Mouse (Mus musculus) frontal cortex, adult (tissue): ENCODE data around the gene Stk38.
"Not testable (repeated sequence)": the region's sequence is repeated elsewhere in the genome, so short reads cannot be mapped to it uniquely, and the experiment has no call there.

Experiments
- ATAC-seq: cut with Nextera tagmentation; 2 replicates; pipeline ENCODE4 v1.9.2; 2017; ENCODE audit warnings: mild to moderate bottlenecking, moderate library complexity, mixed read lengths; ENCODE audit not compliant: low TSS enrichment

Gene Stk38

GRCm38 (mm10) chr17:29009181-29009580 is 1.4 kb upstream of the Stk38 start:
- no peak for ATAC-seq

- no peak for ATAC-seq
Observed at GRCm38 (mm10) chr17:29008326-29008650, 493 bp upstream of the Stk38 start.

GRCm38 (mm10) chr17:29007243-29007640 is 553 bp downstream of the Stk38 start:
- ATAC-seq = peak; percentile 14; the same call in 1 of the 2 replicates

GRCm38 (mm10) chr17:29006812-29007211 is 983 bp downstream of the Stk38 start:
- no peak for ATAC-seq

- ATAC-seq = no peak
Observed at GRCm38 (mm10) chr17:29005002-29005401, 2.8 kb downstream of the Stk38 start.

GRCm38 (mm10) chr17:29003740-29004139 is 4.1 kb downstream of the Stk38 start:
- ATAC-seq = no peak

DNA sequence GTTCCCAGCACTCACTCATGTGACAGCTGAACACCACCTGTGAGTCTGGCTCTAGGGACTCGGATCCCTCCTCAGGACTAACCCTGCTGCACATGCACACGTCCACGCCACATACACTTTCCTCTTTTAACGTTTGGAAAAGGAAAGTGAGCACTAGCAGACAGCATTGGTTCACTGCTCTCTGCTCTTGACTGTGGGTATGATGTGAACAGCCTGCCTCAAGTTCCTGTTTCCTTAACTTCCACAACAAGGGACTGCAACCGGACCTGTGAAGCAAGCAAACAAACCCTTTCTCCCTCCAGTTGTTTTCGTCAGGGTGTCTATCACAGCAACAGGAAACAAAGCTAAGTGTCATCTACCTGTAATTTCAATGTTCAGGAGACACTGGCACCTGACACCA is 7.3 kb downstream of the Stk38 start:
- no peak for ATAC-seq

DNA sequence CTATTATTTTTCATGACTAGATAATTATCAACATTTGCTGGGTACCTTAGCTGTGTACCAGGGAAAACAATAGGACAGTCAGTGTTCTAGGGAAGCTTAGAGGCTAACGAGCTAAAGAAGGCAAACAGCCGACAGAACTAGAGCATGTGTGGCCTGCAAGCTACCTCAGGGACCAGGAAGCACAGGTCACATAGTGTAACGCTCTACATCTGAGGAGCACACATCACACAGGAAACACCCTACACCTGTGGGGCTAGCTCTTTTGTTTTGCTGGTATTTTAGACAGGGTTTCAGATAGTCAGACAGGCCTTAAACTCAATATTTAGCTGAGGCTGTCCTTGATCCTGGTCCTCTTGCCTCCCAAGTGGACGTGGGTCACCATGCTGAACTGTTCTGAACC is 13.2 kb downstream of the Stk38 start:
- ATAC-seq = no peak

DNA sequence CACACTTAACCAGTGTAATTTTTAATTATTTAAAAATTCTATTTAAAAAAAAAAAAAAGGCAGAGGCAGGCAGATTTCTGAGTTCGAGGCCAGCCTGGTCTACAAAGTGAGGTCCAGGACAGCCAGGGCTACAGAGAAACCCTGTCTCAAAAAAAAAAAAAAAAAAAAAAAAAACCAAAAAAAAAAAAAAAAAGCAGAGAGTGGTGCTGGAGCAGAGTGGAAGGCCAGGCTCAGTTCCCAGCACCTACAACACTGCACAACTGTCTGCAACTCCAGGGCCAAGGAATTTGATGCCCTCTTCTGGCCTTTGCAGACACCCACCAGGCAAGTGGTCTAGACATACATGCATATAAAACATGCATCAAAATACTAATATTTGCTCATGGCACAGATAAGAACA is 14.8 kb downstream of the Stk38 start:
- not testable (repeated sequence) for ATAC-seq

DNA sequence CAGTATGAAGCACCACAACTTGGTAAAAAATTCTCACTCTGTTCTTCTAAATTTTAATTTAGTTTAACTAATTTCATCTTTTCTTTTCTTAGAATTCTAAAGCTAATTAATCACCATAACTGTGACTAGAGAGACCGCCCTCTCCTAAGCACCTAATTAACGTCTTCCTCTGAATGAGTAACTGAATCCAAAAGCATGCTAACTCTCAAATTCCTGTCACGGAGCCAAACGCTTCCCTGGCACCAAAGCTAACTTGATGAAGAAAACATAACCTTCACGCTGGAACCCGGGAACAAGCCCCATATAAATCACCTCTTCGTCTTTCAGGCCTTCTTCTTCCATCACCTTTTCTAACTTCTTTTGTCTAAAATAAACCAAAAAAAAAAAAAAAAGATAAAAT is 15.7 kb downstream of the Stk38 start:
- ATAC-seq = no peak

- ATAC-seq = no peak
Observed at GRCm38 (mm10) chr17:28991286-28991685, 16.5 kb downstream of the Stk38 start.

GRCm38 (mm10) chr17:28990060-28990459 is 17.7 kb downstream of the Stk38 start:
- no peak for ATAC-seq

GRCm38 (mm10) chr17:28988996-28989395 is 18.8 kb downstream of the Stk38 start:
- no peak for ATAC-seq

DNA sequence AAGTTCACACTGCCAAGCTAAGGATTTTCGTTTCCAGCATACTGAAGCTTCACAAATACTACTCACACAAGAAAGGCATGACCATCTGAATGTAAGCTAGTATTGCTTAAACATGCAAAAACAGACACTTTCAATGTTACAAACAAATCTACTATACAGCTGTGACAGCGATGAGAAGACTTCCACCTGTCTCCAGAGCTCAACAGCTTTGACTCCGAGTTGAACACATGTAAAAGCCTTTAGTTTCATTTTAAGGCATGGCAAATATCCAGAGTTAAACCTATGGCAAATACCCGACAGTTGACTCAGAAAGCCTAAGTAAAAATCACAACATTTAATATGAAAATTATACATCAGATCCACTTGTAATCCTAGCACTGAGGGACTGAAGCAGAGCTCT is 19.5 kb downstream of the Stk38 start:
- no peak for ATAC-seq

- ATAC-seq = no peak
Observed at GRCm38 (mm10) chr17:28987713-28988112, 20.1 kb downstream of the Stk38 start.

GRCm38 (mm10) chr17:28986833-28987232 is 21.0 kb downstream of the Stk38 start:
- ATAC-seq = no peak

GRCm38 (mm10) chr17:28984724-28985420 is 22.9 kb downstream of the Stk38 start:
- ATAC-seq = no peak

DNA sequence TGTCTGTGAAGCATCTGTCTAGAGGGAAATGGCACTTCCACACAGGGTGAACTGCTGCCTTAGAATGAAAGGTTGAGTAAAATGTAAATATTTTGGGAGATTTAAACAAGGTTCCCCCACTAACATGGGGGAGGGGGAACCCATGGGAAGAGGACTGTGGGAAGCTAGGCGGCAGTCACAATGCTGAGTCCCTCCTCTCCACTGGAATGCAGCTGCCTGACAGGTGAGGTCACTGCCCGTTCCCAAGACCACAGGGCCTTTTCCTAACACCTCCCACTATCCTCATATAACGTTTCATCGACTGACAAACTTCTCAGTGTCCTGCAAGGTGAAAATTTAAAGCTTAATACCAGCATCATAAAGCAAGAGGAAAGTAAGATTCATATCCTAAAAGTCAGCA is 25.2 kb downstream of the Stk38 start:
- ATAC-seq = no peak

DNA sequence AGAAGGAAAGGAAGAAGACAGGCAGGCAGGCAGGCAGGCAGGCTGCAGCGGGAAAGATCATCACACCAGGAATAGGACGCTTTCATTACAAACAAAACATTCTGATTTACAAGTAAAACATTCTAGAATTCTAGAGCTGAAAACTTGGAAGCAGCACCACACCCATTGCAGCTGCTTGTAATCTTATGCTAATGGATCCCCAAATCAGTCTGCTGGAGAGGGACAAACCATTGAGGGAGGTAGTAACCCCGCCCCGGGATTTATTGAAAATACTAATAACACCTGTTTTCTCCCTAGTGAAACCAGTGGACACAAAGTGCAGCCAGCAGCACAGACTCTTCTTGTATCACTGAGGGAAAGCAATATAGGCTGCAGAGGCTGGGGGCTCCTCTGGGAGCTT is 26.7 kb downstream of the Stk38 start:
- 0 out of 2 replicates have a peak, but pooled peaks have one; percentile 31 for ATAC-seq

GRCm38 (mm10) chr17:28979091-28979490 is 28.7 kb downstream of the Stk38 start:
- no peak for ATAC-seq

GRCm38 (mm10) chr17:28970122-28970521 is 37.7 kb downstream of the Stk38 start:
- ATAC-seq = no peak

DNA sequence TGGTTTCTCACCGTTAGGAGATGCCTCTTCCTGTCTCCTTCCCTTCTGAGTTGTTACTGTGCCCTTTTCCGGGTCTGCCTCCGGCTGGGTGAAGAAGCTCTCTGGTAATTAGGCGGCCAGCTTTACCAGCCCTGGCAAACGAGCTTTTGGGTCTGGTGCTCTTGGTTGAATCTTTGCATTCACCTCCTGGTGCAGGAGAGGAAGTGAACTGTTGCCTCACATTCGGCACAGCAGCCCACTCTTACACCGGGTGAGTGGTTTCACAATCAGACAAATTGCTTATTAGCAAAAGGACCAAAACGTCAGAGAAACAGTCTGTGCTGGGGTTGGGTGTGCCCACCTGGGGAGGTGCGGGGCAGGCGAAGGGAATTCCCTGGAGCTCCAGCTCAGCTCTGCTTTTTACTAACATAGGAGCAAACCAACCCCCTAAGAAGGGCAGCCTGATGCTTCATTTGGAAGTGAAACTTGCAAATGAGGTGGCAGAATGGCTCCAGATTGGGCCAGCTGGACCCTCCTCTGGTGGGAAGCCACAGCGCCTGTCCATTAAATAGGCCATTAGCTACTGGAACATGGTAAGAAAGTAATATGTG is 40.7 kb downstream of the Stk38 start:
- ATAC-seq = no peak

GRCm38 (mm10) chr17:28961596-28961995 is 46.2 kb downstream of the Stk38 start:
- ATAC-seq = no peak

DNA sequence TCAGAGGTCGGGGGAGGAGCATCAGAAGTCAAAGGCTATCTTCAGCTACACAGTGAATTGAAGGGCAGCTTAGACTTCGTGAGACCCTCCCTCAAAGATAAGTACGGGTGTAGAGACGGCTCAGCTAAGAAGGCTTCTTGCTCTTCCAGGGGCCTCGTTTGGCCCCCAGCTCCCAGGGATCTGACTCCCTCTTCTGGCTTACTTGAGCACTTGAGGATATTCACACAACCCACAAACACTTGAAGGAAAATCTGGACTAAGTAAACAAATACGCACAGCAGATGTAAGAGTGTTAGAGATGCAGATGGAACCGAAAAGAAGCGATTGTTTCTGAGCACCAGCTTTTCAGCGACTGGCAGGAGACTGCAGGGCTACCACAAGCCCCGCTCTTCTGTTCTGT is 47.2 kb downstream of the Stk38 start:
- ATAC-seq = no peak
